Mouse (Mus musculus): Measurements from ENCODE around the gene Gng3. TPM values are rescaled to one million over a fixed set of nuclear protein-coding genes. Genes with fewer than 3 reads are reported as not detected.

Gng3 gene
- total RNA-seq, 1 experiment from 2014 or later: not detected

- ATAC-seq (replicated peaks; ENCODE audit: low read depth, poor library complexity, severe bottlenecking): no peak
Observed at GRCm38 (mm10) chr19:8817001-8817400, 22.0 kb downstream of the Gng3 start.

- no peak for ATAC-seq (replicated peaks; ENCODE audit: low read depth, poor library complexity, severe bottlenecking)
Observed at GRCm38 (mm10) chr19:8815812-8816211, 23.2 kb downstream of the Gng3 start.

GRCm38 (mm10) chr19:8806810-8807209, 32.2 kb downstream of the Gng3 start:
- ATAC-seq (replicated peaks; ENCODE audit: low read depth, poor library complexity, severe bottlenecking): no peak

- peak; percentile 31 for ATAC-seq (replicated peaks; ENCODE audit: low read depth, poor library complexity, severe bottlenecking)
Observed at GRCm38 (mm10) chr19:8803879-8804660, 34.9 kb downstream of the Gng3 start.

GRCm38 (mm10) chr19:8803204-8803780, 35.7 kb downstream of the Gng3 start:
- ATAC-seq (replicated peaks; ENCODE audit: low read depth, poor library complexity, severe bottlenecking): no peak

GRCm38 (mm10) chr19:8802130-8802821, 36.7 kb downstream of the Gng3 start, which contains the start of gene Zbtb3:
Gene Zbtb3, plus strand, starts transcription at chr19:8802555.
- ATAC-seq (replicated peaks; ENCODE audit: low read depth, poor library complexity, severe bottlenecking): peak; percentile 86

GRCm38 (mm10) chr19:8798947-8799315, 40.1 kb downstream of the Gng3 start:
- no peak for ATAC-seq (replicated peaks; ENCODE audit: low read depth, poor library complexity, severe bottlenecking)

- peak; percentile 70 for ATAC-seq (replicated peaks; ENCODE audit: low read depth, poor library complexity, severe bottlenecking)
Observed at GRCm38 (mm10) chr19:8798264-8798946, 40.6 kb downstream of the Gng3 start, which contains the start of gene Polr2g. Gene Polr2g, minus strand, starts transcription at chr19:8798577.

- no peak for ATAC-seq (replicated peaks; ENCODE audit: low read depth, poor library complexity, severe bottlenecking)
Observed at GRCm38 (mm10) chr19:8790171-8790570, 48.8 kb downstream of the Gng3 start.

- ATAC-seq (replicated peaks; ENCODE audit: low read depth, poor library complexity, severe bottlenecking): no peak
Observed at GRCm38 (mm10) chr19:8789171-8789570, 49.8 kb downstream of the Gng3 start.

- no peak for ATAC-seq (replicated peaks; ENCODE audit: low read depth, poor library complexity, severe bottlenecking)
Observed at GRCm38 (mm10) chr19:8788521-8788920, 50.5 kb downstream of the Gng3 start.

Other genes with a start within 250 kb of the Gng3 start
- gene Slc22a8, start 247.9 kb downstream of the Gng3 start, total RNA-seq (2017): not detected in 2 replicates
- not detected in 2 replicates for gene Slc22a6, start 221.2 kb downstream of the Gng3 start, total RNA-seq (2017)
- gene Chrm1, start 175.4 kb downstream of the Gng3 start, total RNA-seq (2017): not detected in 2 replicates
- 124 and 150 TPM in 2 replicates for gene Slc3a2, start 115.8 kb downstream of the Gng3 start, total RNA-seq (2017)
- 121 and 149 TPM in 2 replicates for gene Wdr74, start 103.4 kb downstream of the Gng3 start, total RNA-seq (2017)
- 1.5 and 5.8 TPM in 2 replicates for gene 1700092M07Rik, start 98.5 kb downstream of the Gng3 start, total RNA-seq (2017)
- gene Stx5a, start 97.8 kb downstream of the Gng3 start, total RNA-seq (2017): 45.7 and 60.0 TPM in 2 replicates
- 126 and 129 TPM in 2 replicates for gene Nxf1, start 82.1 kb downstream of the Gng3 start, total RNA-seq (2017)
- 36.9 and 48.2 TPM in 2 replicates for gene Tmem223, start 68.2 kb downstream of the Gng3 start, total RNA-seq (2017)
- 57.4 and 60.0 TPM in 2 replicates for gene Tmem179b, start 64.7 kb downstream of the Gng3 start, total RNA-seq (2017)
- 10.3 and 11.4 TPM in 2 replicates for gene Taf6l, start 52.8 kb downstream of the Gng3 start, total RNA-seq (2017)
- 52.9 and 62.4 TPM in 2 replicates for gene Polr2g, start 40.6 kb downstream of the Gng3 start, total RNA-seq (2017)
- gene Zbtb3, start 36.6 kb downstream of the Gng3 start, total RNA-seq (2017): 1.8 and 1.9 TPM in 2 replicates
- gene Ttc9c, start 19.9 kb downstream of the Gng3 start, total RNA-seq (2017): 65.7 and 68.2 TPM in 2 replicates
- gene Hnrnpul2, start 19.2 kb downstream of the Gng3 start, total RNA-seq (2017): 89.1 and 100 TPM in 2 replicates
- gene AC129217.1, start 9.4 kb downstream of the Gng3 start, total RNA-seq (2017): 4.2 TPM in 1 of 2 replicates, not detected in the other
- gene Bscl2, start 1.7 kb downstream of the Gng3 start, total RNA-seq (2017): 34.5 and 41.5 TPM in 2 replicates
- gene Lrrn4cl, start 11.6 kb upstream of the Gng3 start, total RNA-seq (2017): 0.73 TPM in 1 of 2 replicates, not detected in the other
- gene Ubxn1, start 32.3 kb upstream of the Gng3 start, total RNA-seq (2017): 176 and 210 TPM in 2 replicates
- 110 and 122 TPM in 2 replicates for gene Uqcc3, start 41.7 kb upstream of the Gng3 start, total RNA-seq (2017)
- 7.7 and 35.4 TPM in 2 replicates for gene Lbhd1, start 44.5 kb upstream of the Gng3 start, total RNA-seq (2017)
- not detected in 2 replicates for gene Gm49403, start 44.7 kb upstream of the Gng3 start, total RNA-seq (2017)
- 53.0 and 62.6 TPM in 2 replicates for gene 1810009A15Rik, start 49.7 kb upstream of the Gng3 start, total RNA-seq (2017)
- gene Gm49416, start 49.7 kb upstream of the Gng3 start, total RNA-seq (2017): not detected in 2 replicates
- gene Ints5, start 53.8 kb upstream of the Gng3 start, total RNA-seq (2017): 10.5 and 18.5 TPM in 2 replicates
- gene Ganab, start 58.9 kb upstream of the Gng3 start, total RNA-seq (2017): 63.4 and 73.1 TPM in 2 replicates
- gene B3gat3, start 81.2 kb upstream of the Gng3 start, total RNA-seq (2017): 17.5 and 18.6 TPM in 2 replicates
- 2.0 and 3.2 TPM in 2 replicates for gene Rom1, start 90.2 kb upstream of the Gng3 start, total RNA-seq (2017)
- gene Eml3, start 90.4 kb upstream of the Gng3 start, total RNA-seq (2017): 22.9 and 41.2 TPM in 2 replicates
- 151 and 180 TPM in 2 replicates for gene Mta2, start 102.7 kb upstream of the Gng3 start, total RNA-seq (2017)
- gene Tut1, start 114.7 kb upstream of the Gng3 start, total RNA-seq (2017): 19.9 and 25.9 TPM in 2 replicates
- 721 and 789 TPM in 2 replicates for gene Eef1g, start 127.8 kb upstream of the Gng3 start, total RNA-seq (2017)
- gene Ahnak, start 150.1 kb upstream of the Gng3 start, total RNA-seq (2017): 14.1 and 14.9 TPM in 2 replicates
- not detected in 2 replicates for gene Scgb1a1, start 248.8 kb upstream of the Gng3 start, total RNA-seq (2017)